Mouse (Mus musculus): Measurements from ENCODE around the gene Gabra2. TPM values are rescaled to one million over a fixed set of nuclear protein-coding genes. Genes with fewer than 3 reads are reported as not detected.

Gene Gabra2
- polyA plus RNA-seq, 1 experiment from 2014 or later, result 1.7 TPM

- no peak for ATAC-seq (ENCODE audit: insufficient read depth, low FRiP score, low read depth)
- no peaks in the 10 kb centered on the region for H3K4me1 ChIP-seq
- H3K9me3 ChIP-seq, result no peaks in the 10 kb centered on the region
- 67% methylated on average over 7 of the region's 7 CpGs for WGBS
- H3K4me2 ChIP-seq, result no peak overlapping the region
- H3K36me3 ChIP-seq, result no peaks in the 10 kb centered on the region
- H3K27me3 ChIP-seq (replicated peaks), result no peaks in the 10 kb centered on the region
- H3K4me3 ChIP-seq (replicated peaks), result no peak overlapping the region
- no peak overlapping the region for H3K27ac ChIP-seq
- H3K9ac ChIP-seq, result no peak overlapping the region
These were observed 37.6 kb downstream of the Gabra2 start for GRCm38 (mm10) chr5:71058047-71058446.

GRCm38 (mm10) chr5:71037352-71037751 lies 58.3 kb downstream of the Gabra2 start:
- Histone ChIP-seq H3K27me3 (replicated peaks) (no peaks in the 10 kb centered on the region), H3K4me3 (replicated peaks) (no peak overlapping the region), H3K27ac (no peak overlapping the region), H3K36me3 (no peaks in the 10 kb centered on the region), H3K4me2 (no peak overlapping the region), H3K4me1 (no peaks in the 10 kb centered on the region), H3K9me3 (no peaks in the 10 kb centered on the region), H3K9ac (no peak overlapping the region)
- WGBS, result 65% methylated on average over 3 of the region's 3 CpGs
- no peak for ATAC-seq (ENCODE audit: insufficient read depth, low FRiP score, low read depth)

GRCm38 (mm10) chr5:71025956-71026355 lies 69.7 kb downstream of the Gabra2 start:
- Histone ChIP-seq H3K27ac (no peak overlapping the region), H3K9ac (no peak overlapping the region), H3K9me3 (no peaks in the 10 kb centered on the region), H3K36me3 (no peaks in the 10 kb centered on the region), H3K4me1 (no peaks in the 10 kb centered on the region), H3K27me3 (replicated peaks) (no peaks in the 10 kb centered on the region), H3K4me3 (replicated peaks) (no peak overlapping the region), H3K4me2 (no peak overlapping the region)
- WGBS, result 81% methylated on average over 4 of the region's 4 CpGs
- no peak for ATAC-seq (ENCODE audit: insufficient read depth, low FRiP score, low read depth)

GRCm38 (mm10) chr5:71011751-71012150 lies 83.9 kb downstream of the Gabra2 start:
- ATAC-seq (ENCODE audit: insufficient read depth, low FRiP score, low read depth), result no peak
- no peaks in the 10 kb centered on the region for H3K4me1 ChIP-seq
- 78% methylated on average over 2 of the region's 2 CpGs for WGBS

GRCm38 (mm10) chr5:71011271-71011670 lies 84.4 kb downstream of the Gabra2 start:
- Histone ChIP-seq H3K27ac (no peak overlapping the region), H3K36me3 (no peaks in the 10 kb centered on the region), H3K4me1 (no peaks in the 10 kb centered on the region), H3K9me3 (no peaks in the 10 kb centered on the region), H3K9ac (no peak overlapping the region), H3K4me2 (no peak overlapping the region), H3K4me3 (replicated peaks) (no peak overlapping the region), H3K27me3 (replicated peaks) (no peaks in the 10 kb centered on the region)
- 39% methylated on average over 2 of the region's 2 CpGs for WGBS
- ATAC-seq (ENCODE audit: insufficient read depth, low FRiP score, low read depth), result no peak

More at GRCm38 (mm10) chr5:71011751-71012150, 83.9 kb downstream of the Gabra2 start:
- Histone ChIP-seq H3K4me2 (no peak overlapping the region), H3K36me3 (no peaks in the 10 kb centered on the region), H3K27ac (no peak overlapping the region), H3K9me3 (no peaks in the 10 kb centered on the region), H3K4me3 (replicated peaks) (no peak overlapping the region), H3K27me3 (replicated peaks) (no peaks in the 10 kb centered on the region), H3K9ac (no peak overlapping the region)

- Histone ChIP-seq H3K4me3 (replicated peaks) (no peak overlapping the region), H3K9me3 (no peaks in the 10 kb centered on the region), H3K36me3 (no peaks in the 10 kb centered on the region), H3K27ac (no peak overlapping the region), H3K9ac (no peak overlapping the region), H3K27me3 (replicated peaks) (no peaks in the 10 kb centered on the region), H3K4me1 (no peaks in the 10 kb centered on the region), H3K4me2 (no peak overlapping the region)
- 75% methylated on average over 3 of the region's 3 CpGs for WGBS
- ATAC-seq (ENCODE audit: insufficient read depth, low FRiP score, low read depth), result no peak
These were observed 84.9 kb downstream of the Gabra2 start for GRCm38 (mm10) chr5:71010797-71011196.

GRCm38 (mm10) chr5:70995617-70996325 lies 99.9 kb downstream of the Gabra2 start:
- no peaks in the 10 kb centered on the region for H3K27me3 ChIP-seq (replicated peaks)
- H3K4me3 ChIP-seq (replicated peaks), result no peak overlapping the region
- H3K9me3 ChIP-seq, result no peaks in the 10 kb centered on the region
- no peak overlapping the region for H3K9ac ChIP-seq
- no peak overlapping the region for H3K27ac ChIP-seq
- no peak for ATAC-seq (ENCODE audit: insufficient read depth, low FRiP score, low read depth)
- H3K4me2 ChIP-seq, result no peak overlapping the region
- WGBS, result 76% methylated on average over 13 of the region's 13 CpGs
- no peaks in the 10 kb centered on the region for H3K36me3 ChIP-seq
- H3K4me1 ChIP-seq, result no peaks in the 10 kb centered on the region

GRCm38 (mm10) chr5:70993281-70993680 lies 102.4 kb downstream of the Gabra2 start:
- no peaks in the 10 kb centered on the region for H3K9me3 ChIP-seq
- WGBS, result 53% methylated on average over 2 of the region's 2 CpGs

GRCm38 (mm10) chr5:70990891-70991290 lies 104.8 kb downstream of the Gabra2 start:
- no peak overlapping the region for H3K27ac ChIP-seq
- no peak for ATAC-seq (ENCODE audit: insufficient read depth, low FRiP score, low read depth)
- no peak overlapping the region for H3K4me3 ChIP-seq (replicated peaks)
- no peaks in the 10 kb centered on the region for H3K27me3 ChIP-seq (replicated peaks)
- no peaks in the 10 kb centered on the region for H3K36me3 ChIP-seq
- H3K4me2 ChIP-seq, result no peak overlapping the region
- 81% methylated on average over 3 of the region's 3 CpGs for whole genome bisulfite sequencing
- H3K9ac ChIP-seq, result no peak overlapping the region
- no peaks in the 10 kb centered on the region for H3K9me3 ChIP-seq
- H3K4me1 ChIP-seq, result no peaks in the 10 kb centered on the region

More at GRCm38 (mm10) chr5:70993281-70993680, 102.4 kb downstream of the Gabra2 start:
- H3K27ac ChIP-seq, result no peak overlapping the region
- no peak overlapping the region for H3K4me2 ChIP-seq
- no peaks in the 10 kb centered on the region for H3K27me3 ChIP-seq (replicated peaks)
- no peaks in the 10 kb centered on the region for H3K36me3 ChIP-seq
- H3K9ac ChIP-seq, result no peak overlapping the region
- no peaks in the 10 kb centered on the region for H3K4me1 ChIP-seq
- no peak overlapping the region for H3K4me3 ChIP-seq (replicated peaks)
- no peak for ATAC-seq (ENCODE audit: insufficient read depth, low FRiP score, low read depth)
